Mouse (Mus musculus) megakaryocyte, adult 5-6 weeks (primary cell): Measurements from ENCODE around the gene Tpte. TPM values are rescaled to one million over a fixed set of nuclear protein-coding genes. Genes with fewer than 3 reads are reported as not detected.

Experiments used
- ATAC-seq: 2 replicates; pipeline ENCODE4 v1.8.0; 2016; ENCODE audit warnings: mild to moderate bottlenecking, inconsistent platforms; ENCODE audit not compliant: poor library complexity, severe bottlenecking
- total RNA-seq, 2 experiments: library from RNA; stranded (forward) in 1 of 2; stranded (reverse) in 1 of 2; fragments of 153-499, 151-499 nt in 1 of 2; fragments of 221-1000, 200-1000 nt in 1 of 2; gene quantifications; 2 replicates each; pipeline versions ENCODE4 v1.2.3 to v1.2.4; 2015 to 2017

Gene Tpte
- total RNA-seq, 2 experiments from 2014 or later: not detected

- ATAC-seq: no peak
Measured at GRCm38 (mm10) chr8:22376311-22376710, 93.1 kb downstream of the Tpte start.

- peak; percentile 79 for ATAC-seq
Measured at GRCm38 (mm10) chr8:22376903-22377302, 93.7 kb downstream of the Tpte start.

- no peak for ATAC-seq
Measured at GRCm38 (mm10) chr8:22380934-22381333, 97.7 kb downstream of the Tpte start.

GRCm38 (mm10) chr8:22382824-22383595 is 99.8 kb downstream of the Tpte start:
- ATAC-seq: no peak

- ATAC-seq: no peak
Measured at GRCm38 (mm10) chr8:22385158-22385557, 101.9 kb downstream of the Tpte start.

GRCm38 (mm10) chr8:22389874-22390273 is 106.6 kb downstream of the Tpte start:
- no peak for ATAC-seq

GRCm38 (mm10) chr8:22390766-22391463 is 107.7 kb downstream of the Tpte start:
- no peak for ATAC-seq

- ATAC-seq: no peak
Measured at GRCm38 (mm10) chr8:22394471-22394870, 111.2 kb downstream of the Tpte start.

GRCm38 (mm10) chr8:22395256-22395655 is 112.0 kb downstream of the Tpte start:
- ATAC-seq: no peak

- peak; percentile 30 for ATAC-seq
Measured at GRCm38 (mm10) chr8:22397811-22398141, 114.5 kb downstream of the Tpte start.

GRCm38 (mm10) chr8:22398142-22398951 is 115.1 kb downstream of the Tpte start, which contains the start of gene Slc25a15:
Slc25a15 (minus strand) TSS chr8:22398597.
- ATAC-seq: peak; percentile 95

- ATAC-seq: no peak
Measured at GRCm38 (mm10) chr8:22399285-22399880, 116.1 kb downstream of the Tpte start.

GRCm38 (mm10) chr8:22400593-22400992 is 117.4 kb downstream of the Tpte start:
- ATAC-seq: no peak

- no peak for ATAC-seq
Measured at GRCm38 (mm10) chr8:22403235-22403634, 120.0 kb downstream of the Tpte start.

GRCm38 (mm10) chr8:22405733-22406132 is 122.5 kb downstream of the Tpte start:
- peak; percentile 90 for ATAC-seq

GRCm38 (mm10) chr8:22410688-22411281 is 127.5 kb downstream of the Tpte start:
- peak; percentile 71 for ATAC-seq

GRCm38 (mm10) chr8:22411282-22411702 is 128.1 kb downstream of the Tpte start, which contains the start of gene Mrps31:
Mrps31 (plus strand) TSS chr8:22411361.
- ATAC-seq: peak; percentile 91

GRCm38 (mm10) chr8:22411971-22412370 is 128.7 kb downstream of the Tpte start:
- ATAC-seq: no peak
